Mouse (Mus musculus) B cell, adult (primary cell): ENCODE measurements around the gene Olfr1199. TPM values are rescaled to one million over a fixed set of nuclear protein-coding genes. Genes with fewer than 3 reads are reported as not detected.

Source experiments
- total RNA-seq: library from RNA; stranded (reverse); gene quantifications from 4 replicates; pipeline ENCODE4 v1.2.4, GENCODE M21; 2023; ENCODE audit not compliant: inconsistent age

Olfr1199 gene
- total RNA-seq: not detected in 4 replicates

DNA sequence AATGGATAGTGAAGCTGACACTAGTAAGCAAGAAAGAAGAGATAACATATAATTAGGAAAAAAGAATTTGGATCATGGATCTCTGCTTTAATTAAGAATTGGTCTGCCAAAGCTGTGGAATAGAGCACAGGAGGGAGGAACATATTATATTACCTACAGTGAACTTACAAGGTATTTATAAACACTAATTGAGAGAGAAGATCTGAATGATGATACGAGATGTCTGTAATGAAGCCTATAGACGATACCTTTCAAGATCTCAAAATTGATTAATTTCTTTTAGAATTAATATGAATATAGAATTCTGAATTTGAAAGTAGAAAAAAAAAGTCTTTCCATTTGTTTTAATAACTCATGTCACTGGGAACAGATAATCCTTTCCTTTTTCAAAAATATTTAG lies at the start of gene Olfr1199:
Gene Olfr1199 (minus strand): TSS at position 101 of the 400 bp plus-strand sequence.

GRCm38 (mm10) chr2:88792736-88793135 lies 32.5 kb upstream of the Olfr1199 start, which contains the start of gene Olfr1201:
TSS of gene Olfr1201 (plus strand) at chr2:88793036.

GRCm38 (mm10) chr2:88770388-88770787 lies 10.1 kb upstream of the Olfr1199 start, which contains the start of gene Olfr1200:
TSS of gene Olfr1200 (minus strand) at chr2:88770488.

GRCm38 (mm10) chr2:88751270-88751669 lies 9.0 kb downstream of the Olfr1199 start, which contains the start of gene Olfr1198:
TSS of gene Olfr1198 (minus strand) at chr2:88751370.

GRCm38 (mm10) chr2:88732266-88732665 lies 28.0 kb downstream of the Olfr1199 start, which contains the start of gene Olfr1197:
TSS of gene Olfr1197 (minus strand) at chr2:88732366.

DNA sequence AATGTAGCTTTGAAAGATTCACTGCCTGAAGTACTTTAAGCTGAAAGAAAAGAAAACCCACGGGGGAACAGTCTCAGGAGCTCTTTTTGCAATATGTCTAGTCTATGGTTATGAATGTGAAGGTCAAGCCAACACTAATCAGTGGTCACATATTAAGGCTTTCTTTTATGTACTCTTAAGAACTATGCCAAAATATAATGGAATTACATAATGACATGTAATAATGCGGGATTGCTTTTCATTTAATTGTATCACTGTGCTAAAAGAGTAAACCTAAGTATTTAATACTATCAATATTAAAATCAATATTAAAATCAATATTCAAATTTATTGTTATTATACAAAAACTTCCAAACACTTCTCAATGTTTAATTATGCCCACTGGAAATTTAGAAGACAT lies 55.8 kb downstream of the Olfr1199 start, which contains the start of gene Olfr1196:
Gene Olfr1196 (minus strand): TSS at position 101 of the 400 bp plus-strand sequence.

Other genes with a start within 250 kb of the Olfr1199 start
- not detected in 4 replicates for gene Olfr1186, start 241.9 kb downstream of the Olfr1199 start, total RNA-seq
- not detected in 4 replicates for gene Olfr1188, start 203.5 kb downstream of the Olfr1199 start, total RNA-seq
- not detected in 4 replicates for gene Olfr1189, start 174.0 kb downstream of the Olfr1199 start, total RNA-seq
- 0.15 to 0.26 TPM (median 0.16 TPM) in 3 of 4 replicates, not detected in the other for gene Olfr1191-ps1, start 119.9 kb downstream of the Olfr1199 start, total RNA-seq
- gene Olfr1192-ps1, start 112.0 kb downstream of the Olfr1199 start, total RNA-seq: not detected in 4 replicates
- gene Olfr1193, start 84.8 kb downstream of the Olfr1199 start, total RNA-seq: not detected in 4 replicates
- not detected in 4 replicates for gene Olfr1195, start 71.3 kb downstream of the Olfr1199 start, total RNA-seq
- gene Olfr1196, start 55.9 kb downstream of the Olfr1199 start, total RNA-seq: not detected in 4 replicates
- gene Olfr1197, start 28.1 kb downstream of the Olfr1199 start, total RNA-seq: not detected in 4 replicates
- gene Olfr1198, start 9.1 kb downstream of the Olfr1199 start, total RNA-seq: not detected in 4 replicates
- not detected in 4 replicates for gene Olfr1200, start 10.0 kb upstream of the Olfr1199 start, total RNA-seq
- not detected in 4 replicates for gene Olfr1201, start 32.6 kb upstream of the Olfr1199 start, total RNA-seq
- not detected in 4 replicates for gene Olfr1202, start 54.0 kb upstream of the Olfr1199 start, total RNA-seq
- not detected in 4 replicates for gene Olfr1205, start 69.3 kb upstream of the Olfr1199 start, total RNA-seq
- not detected in 4 replicates for gene Olfr1204, start 88.8 kb upstream of the Olfr1199 start, total RNA-seq
- gene Olfr1206, start 102.8 kb upstream of the Olfr1199 start, total RNA-seq: not detected in 4 replicates
- gene Olfr1208, start 141.8 kb upstream of the Olfr1199 start, total RNA-seq: not detected in 4 replicates
- gene Olfr1209, start 154.7 kb upstream of the Olfr1199 start, total RNA-seq: not detected in 4 replicates
- not detected in 4 replicates for gene Olfr1211, start 177.6 kb upstream of the Olfr1199 start, total RNA-seq
- gene Olfr1212, start 193.5 kb upstream of the Olfr1199 start, total RNA-seq: not detected in 4 replicates
- gene Gm13762, start 219.8 kb upstream of the Olfr1199 start, total RNA-seq: not detected in 4 replicates
- not detected in 4 replicates for gene Olfr1214, start 232.2 kb upstream of the Olfr1199 start, total RNA-seq
- not detected in 4 replicates for gene Olfr1215, start 246.5 kb upstream of the Olfr1199 start, total RNA-seq